Mouse (Mus musculus): ENCODE results near the gene Prr22.

- TF ChIP-seq USF1 (IDR thresholded peaks at IDR 0.05; ENCODE audit: low read depth): no peak
- no peak for TF ChIP-seq POLR2AphosphoS2 (IDR thresholded peaks at IDR 0.05; ENCODE audit: insufficient read length, low read depth)
- TF ChIP-seq TCF12 (IDR thresholded peaks at IDR 0.05; ENCODE audit: insufficient read depth, poor library complexity, severe bottlenecking): no peak
- TF ChIP-seq MAX (IDR thresholded peaks at IDR 0.05; ENCODE audit: low read depth): no peak
- TF ChIP-seq POLR2A (IDR thresholded peaks at IDR 0.05; ENCODE audit: insufficient read length, low read depth): no peak
- no peak for TF ChIP-seq MYOD1 (IDR thresholded peaks at IDR 0.05; ENCODE audit: control insufficient read depth in 1 of 3, insufficient read length in 2 of 3, low read depth in 2 of 3)
- no peak for TF ChIP-seq E2F4 (IDR thresholded peaks at IDR 0.05; ENCODE audit: insufficient read depth)
- TF ChIP-seq MYOG (IDR thresholded peaks at IDR 0.05; ENCODE audit: control insufficient read depth in 1 of 3, insufficient read depth in 1 of 3, insufficient read length in 2 of 3, low read depth in 2 of 3): no peak
These were observed 45.0 kb downstream of the Prr22 start for GRCm38 (mm10) chr17:56815057-56815345.
